ENCODE assay signal across 10 mouse cellular contexts in genomic region chr8:13028482-13028881, GRCm38 (mm10). TPM values are rescaled to one million over a fixed set of nuclear protein-coding genes. Genes with fewer than 3 reads are reported as not detected.
DNase-seq lines count a peak whose midpoint lies in the region.
"Had no signal": no experiment of that assay in that cellular context is flagged by ENCODE, and none has a peak within 500 bp of the region (broad histone marks: within the 10 kb centered on the region; RNA-seq: fewer than 3 reads in every experiment).

No protein-coding gene starts in this region.

- peak; percentile 45 for DNase-seq in adipocyte (ENCODE audit: low spot score)
- peak; percentile 63 for DNase-seq in cerebellum, adult 9-11 months
- peak; percentile 39 to 44 for DNase-seq in layer of hippocampus, postnatal 14 days (ENCODE audit: low spot score in 2 of 2)
- DNase-seq in lung, postnatal 36 days, result peak; percentile 90
- no peak for DNase-seq in spleen, adult 18-20 months
- no peak for DNase-seq in thymus, postnatal 10 days (ENCODE audit: low spot score in 2 of 2)
- DNase-seq in urinary bladder, postnatal 25 days (ENCODE audit: low spot score), result no peak
- no peak for DNase-seq in gastrocnemius, postnatal 10 days
- DNase-seq: adrenal gland, adult 2 months; thymus, postnatal 25 days had no signal

RNA-seq across cellular contexts. Expression of gene F7, which starts 2.6 kb away (rescaled TPM):
- under 1 TPM; 0.23 to 0.41 TPM for total RNA-seq in layer of hippocampus, postnatal 14 days (2021)
- total RNA-seq in gastrocnemius, postnatal 10 days (2021), result not detected

RNA-seq across cellular contexts. Expression of gene F10, which starts 8.6 kb away (rescaled TPM):
- total RNA-seq in layer of hippocampus, postnatal 14 days (2021), result not detected
- under 1 TPM in 1 of 2 experiments, not detected in 1; 0.56 TPM for total RNA-seq in gastrocnemius, postnatal 10 days (2021)

RNA-seq across cellular contexts. Expression of gene Proz, which starts 32.2 kb away (rescaled TPM):
- not detected for total RNA-seq in layer of hippocampus, postnatal 14 days (2021)
- total RNA-seq in gastrocnemius, postnatal 10 days (2021), result under 1 TPM in 1 of 2 experiments, not detected in 1; 0.32 TPM

Comparison
In these comparisons a context has a peak if more than half of its experiments do, and no peak if none do; other contexts are left out.
1. DNase-seq: peak in adipocyte (single experiment), cerebellum, adult 9-11 months (single experiment), layer of hippocampus, postnatal 14 days (2 of 2) and lung, postnatal 36 days (single experiment); none in spleen, adult 18-20 months (0 of 2), thymus, postnatal 10 days (0 of 2), urinary bladder, postnatal 25 days (single experiment) and gastrocnemius, postnatal 10 days (single experiment).